Mouse (Mus musculus) cerebellum, postnatal 4 days (tissue): ENCODE data around the gene Ctnnb1.
"Not testable (repeated sequence)": the region's sequence is repeated elsewhere in the genome, so short reads cannot be mapped to it uniquely, and the experiment has no call there.

Source experiments
- DNase-seq, 2 experiments: peaks; one replicate each; pipeline ENCODE4 v3.0.0; 2022; ENCODE audit warnings: low spot score in 2 of 2, mixed read lengths in 1 of 2

The Ctnnb1 gene

DNA sequence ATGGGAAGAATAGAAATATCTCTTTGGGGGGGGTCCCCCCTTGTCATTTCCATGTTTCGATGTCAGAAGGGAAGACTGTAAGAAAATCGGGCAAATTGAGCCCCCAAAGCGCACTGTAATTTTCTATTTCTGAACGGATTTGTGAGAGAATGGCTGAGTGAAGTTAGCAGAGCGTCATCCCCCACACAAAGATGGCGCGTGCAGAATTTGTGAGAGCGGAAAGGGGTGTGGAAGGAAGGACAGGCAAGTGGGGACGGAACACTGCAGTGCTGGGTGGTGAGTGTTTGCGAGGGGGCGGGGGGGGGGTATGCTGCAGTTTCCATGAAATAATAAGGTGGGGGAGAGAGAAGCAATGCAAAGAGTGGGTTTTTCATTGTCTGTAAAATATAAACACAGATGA, at the start of gene Ctnnb1:
Gene Ctnnb1, plus strand, starts transcription at position 136 of the 400 bp plus-strand sequence.
- no peak for DNase-seq

DNA sequence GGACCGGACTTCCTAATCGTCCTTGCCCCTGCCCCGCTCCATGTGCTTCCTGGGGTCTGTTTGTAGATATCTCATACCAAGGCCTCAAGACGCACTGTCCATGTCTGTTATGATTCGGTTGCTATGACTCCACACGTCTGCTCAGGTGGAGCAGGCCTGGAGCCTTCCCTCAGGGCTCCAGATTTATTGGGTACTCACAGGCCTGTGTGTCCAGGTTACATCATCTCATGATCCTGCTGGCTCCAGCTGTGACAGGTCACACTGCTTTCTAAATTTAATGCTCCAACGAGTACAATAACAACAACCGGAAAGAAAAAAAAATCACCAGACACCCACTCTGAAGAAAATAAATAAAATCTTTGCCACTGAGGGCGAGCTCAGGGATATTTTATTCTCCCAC, 48.7 kb upstream of the Ctnnb1 start:
- DNase-seq, result no peak

DNA sequence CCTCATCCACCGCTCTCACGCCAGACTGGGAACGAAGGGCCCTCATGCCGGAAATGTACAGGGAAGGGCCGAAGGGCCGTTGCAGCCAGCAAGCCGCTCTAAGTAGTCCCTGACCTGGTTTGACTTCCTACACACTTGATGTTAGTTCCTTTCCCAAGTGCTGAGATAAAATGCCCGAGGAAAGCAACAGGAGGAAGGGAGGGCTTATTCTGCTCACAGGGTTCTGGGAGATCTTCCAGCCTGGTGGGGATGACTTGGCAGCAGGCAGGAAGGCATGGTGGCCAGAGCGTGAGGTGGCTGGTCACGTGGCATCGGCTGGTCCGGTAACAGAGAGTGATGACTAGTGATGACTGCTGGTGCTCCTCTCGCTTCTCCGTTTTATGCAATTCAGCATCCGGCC, 47.9 kb upstream of the Ctnnb1 start:
- DNase-seq, result no peak

DNA sequence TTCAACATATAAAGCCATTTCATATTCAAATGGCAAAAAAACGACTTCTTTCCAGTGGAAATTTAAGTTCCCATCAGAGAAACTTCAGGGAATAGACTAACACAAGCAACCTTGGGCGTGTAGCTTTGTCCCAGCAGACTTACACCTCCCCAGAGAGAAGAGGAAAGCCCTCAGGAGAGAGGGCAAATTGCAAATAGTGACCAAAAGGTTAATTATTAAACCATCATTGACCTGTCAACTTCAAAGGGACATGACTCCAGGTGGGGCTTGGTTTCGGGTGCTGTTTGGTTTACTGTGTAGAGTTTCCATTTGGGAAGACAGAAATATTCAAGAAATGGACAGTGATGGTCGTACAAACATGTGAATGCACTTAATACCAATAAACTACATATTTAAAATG, 47.2 kb upstream of the Ctnnb1 start:
- no peak for DNase-seq

DNA sequence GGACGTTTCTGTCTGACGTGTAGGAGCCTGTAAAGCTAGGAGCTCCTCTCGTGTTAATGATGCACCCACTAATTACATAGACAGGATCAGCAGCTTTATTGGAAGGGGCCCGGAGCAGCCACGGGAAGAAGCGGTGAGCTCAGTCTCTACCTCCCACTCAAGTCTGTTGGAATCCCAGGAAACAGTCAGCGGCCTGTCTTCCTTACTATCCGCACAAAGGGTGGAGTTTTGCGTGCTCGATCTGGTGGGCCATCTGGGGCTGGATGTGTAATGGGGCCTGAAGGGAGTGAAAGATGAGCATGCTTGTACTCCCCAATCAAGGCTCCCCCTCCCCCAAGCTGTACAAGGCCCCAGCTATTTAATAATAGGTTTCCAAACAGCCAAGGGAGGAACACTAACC, 44.3 kb upstream of the Ctnnb1 start:
- DNase-seq, result no peak

DNA sequence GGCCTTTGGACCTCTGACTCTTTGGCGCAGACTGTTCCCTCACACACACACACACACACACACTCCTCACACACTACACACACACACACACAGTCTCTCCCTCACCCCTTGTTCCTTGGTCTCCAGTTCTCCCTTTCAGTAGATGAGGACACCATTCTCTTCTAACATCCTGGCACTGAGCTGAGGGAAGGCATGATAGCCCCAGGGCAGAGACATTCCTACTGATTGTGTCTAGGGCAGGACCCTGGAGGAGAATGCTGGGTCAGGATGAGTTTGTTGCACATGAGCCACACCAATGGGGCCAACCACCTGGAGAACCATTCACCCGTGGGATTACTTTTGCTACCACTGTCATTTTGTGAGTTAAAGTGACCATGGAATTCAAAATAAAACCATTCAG, 41.4 kb upstream of the Ctnnb1 start:
- DNase-seq, result no peak

DNA sequence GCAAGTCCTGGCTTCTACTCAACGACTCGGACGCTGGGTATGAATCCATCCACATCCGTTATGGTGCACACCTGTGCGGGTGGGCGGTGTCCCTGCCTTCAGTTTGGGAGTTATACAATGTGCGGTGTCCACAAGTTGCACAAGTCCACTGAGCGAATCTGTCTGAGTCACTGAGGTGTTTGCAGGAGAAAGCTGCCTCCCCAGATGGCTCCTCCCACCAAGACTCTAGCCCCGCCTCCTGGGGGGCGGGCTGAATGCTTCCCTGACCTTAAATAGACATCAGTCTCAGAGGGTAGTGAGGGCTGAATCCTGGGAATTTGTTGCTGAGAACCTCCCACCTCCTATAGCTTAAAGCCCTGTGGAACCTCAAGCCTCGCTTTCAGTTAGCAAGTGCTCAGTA, 35.6 kb upstream of the Ctnnb1 start:
- no peak for DNase-seq

DNA sequence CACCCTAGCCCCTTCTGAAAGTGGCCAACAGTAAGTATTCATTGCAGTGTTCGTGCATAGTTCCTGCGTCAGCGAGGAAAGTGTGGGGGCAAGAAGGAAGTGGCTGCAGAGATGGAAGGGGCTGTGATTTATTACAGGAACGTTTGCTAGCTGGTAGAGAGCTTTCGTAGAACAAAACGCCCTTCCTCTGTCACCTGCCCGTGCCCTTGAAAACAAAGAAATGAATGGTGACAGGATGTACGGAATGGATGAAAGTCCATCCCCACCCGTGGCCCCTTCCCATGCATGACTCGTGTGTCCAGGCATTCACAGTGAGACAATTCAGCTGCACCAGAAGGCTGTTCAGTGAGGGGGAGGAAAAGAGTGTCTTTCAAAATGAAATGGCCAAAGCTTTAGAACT, 35.0 kb upstream of the Ctnnb1 start:
- no peak for DNase-seq

DNA sequence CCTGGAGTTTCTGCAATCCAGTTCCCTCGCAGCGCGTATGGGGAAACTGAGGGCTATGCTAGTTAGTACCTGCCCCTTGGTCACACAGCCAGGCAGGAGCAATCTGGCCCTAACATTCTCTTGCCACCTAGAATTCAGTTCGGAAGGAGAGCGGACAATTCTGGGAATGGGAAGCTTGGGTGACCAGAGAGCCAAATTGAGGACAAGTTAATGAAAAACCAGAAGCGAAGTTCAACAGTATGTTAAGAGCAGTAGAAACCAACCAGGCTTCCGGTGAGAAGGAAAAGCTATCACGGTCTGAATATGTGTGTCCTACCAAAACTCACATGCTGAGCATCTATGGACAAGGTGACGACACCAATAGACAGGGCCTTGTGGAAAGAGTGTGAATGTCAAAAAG, 34.6 kb upstream of the Ctnnb1 start:
- no peak for DNase-seq

DNA sequence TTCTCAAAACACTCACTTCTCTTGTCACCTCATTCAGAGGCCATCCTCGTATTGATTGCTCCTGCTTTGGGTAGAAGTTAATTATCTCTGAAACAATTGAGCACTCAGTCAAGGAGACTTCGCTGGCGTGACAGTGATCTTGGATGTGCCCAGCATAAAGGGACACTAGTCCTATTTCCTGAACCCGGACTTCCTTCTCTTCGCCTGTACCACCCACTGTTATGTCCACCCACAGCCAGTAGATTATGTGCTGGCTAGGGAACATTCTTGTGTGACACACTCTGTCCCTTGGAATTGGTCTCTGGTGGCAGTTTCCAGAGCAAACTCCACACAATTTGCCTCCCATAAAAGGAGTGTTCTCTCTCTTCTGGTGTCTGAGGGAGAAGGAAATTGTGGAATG, 32.5 kb upstream of the Ctnnb1 start:
- no peak for DNase-seq

DNA sequence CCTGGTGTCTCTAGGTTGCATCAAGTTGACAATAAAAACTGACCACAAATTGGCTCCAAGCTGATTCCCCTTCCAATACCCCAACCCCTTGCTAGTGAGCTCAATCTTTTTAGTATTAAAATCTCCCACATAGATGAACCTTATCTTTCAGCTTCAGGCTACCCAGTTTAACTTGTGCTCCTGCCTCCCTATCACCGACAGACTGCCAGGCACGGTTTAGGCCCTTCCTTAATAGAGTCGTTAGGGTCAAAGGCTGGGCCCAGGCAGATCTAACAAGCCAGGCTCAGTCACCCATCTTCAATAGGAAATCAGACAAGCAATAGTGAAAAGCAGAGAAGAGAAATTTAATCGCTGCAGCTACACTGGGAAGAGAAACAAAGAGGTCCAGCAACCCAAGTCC, 31.7 kb upstream of the Ctnnb1 start:
- DNase-seq, result no peak

DNA sequence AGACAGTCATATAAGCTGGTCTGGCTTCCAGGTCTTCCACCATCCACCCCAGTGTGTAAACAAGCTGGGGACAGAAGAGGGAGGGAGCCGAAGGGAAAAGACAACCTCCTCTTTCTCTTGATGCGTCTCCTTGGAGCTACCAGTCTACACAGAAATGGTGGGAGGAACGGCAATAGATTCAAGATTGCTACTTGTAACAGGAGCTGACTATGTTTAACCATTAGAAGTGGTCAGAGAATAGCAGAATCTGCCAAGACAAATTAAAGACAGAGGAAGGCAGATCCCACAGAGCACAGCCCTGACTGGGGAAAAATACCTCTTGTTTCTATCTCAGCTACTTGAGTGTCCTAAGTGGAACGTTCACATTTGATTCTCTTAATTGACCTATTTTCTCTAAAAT, 29.2 kb upstream of the Ctnnb1 start:
- DNase-seq, result no peak

DNA sequence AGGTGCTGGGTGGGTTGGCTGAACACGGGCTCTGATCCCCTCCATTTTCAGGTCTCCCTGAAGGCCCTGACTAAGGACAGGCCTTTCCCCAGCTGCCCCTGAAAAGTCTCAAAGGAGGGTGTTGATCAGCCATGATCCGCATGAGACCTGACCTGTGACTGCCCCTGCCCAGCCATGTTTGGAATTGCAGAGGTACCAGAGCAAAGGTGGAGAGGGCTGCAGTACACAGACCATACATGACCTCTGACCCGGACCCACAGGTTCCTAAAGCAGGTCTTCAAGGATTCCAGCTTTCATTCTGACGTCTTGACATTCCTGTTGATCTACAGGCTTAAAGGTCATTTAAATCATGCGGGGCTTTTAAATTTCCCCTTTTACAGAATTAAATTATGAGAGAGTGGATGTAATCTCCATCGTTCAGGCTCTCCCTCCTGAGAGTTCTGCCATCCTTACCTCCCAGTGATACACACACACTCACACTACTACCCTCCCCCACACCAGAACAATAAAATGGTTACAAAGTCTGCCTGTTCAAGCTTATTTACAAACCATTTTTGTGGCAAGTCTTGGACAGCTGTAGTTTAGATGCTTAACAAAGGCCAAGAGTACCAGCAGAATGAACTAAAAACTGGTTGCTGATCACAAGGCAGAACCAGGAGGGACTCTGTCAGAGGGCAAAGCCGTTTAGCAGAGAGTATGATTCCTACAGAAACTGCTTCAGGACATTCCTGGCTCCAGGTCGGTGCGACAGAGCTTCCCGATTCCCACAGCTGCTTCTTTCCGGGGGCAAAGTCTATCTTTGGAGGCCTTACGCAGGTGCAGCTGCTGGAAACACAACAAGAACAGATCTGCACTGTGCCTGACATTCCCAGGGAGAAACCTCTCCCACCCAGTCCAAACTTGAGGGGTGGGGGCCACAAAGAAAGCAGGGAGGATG, 28.4 kb upstream of the Ctnnb1 start:
- no peak for DNase-seq

DNA sequence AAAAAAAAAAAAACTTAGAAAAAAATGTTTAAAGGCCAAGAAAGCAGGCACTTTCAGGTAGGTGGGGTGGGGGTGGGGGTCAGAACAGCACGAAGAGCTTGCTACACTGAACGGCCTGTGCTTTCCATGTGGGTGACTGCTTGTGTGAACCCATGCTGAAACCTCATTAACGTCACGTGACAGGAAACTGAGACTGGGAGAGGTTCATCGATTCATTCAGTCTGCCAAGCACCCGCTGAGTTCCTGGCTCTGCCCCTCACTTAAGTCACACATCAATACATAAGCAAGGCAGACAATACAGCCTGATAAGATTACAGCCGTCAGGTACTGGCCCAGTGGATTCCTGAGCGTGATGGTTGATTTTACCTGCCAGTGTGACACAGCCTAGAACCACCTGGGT, 26.5 kb upstream of the Ctnnb1 start:
- DNase-seq, result no peak

DNA sequence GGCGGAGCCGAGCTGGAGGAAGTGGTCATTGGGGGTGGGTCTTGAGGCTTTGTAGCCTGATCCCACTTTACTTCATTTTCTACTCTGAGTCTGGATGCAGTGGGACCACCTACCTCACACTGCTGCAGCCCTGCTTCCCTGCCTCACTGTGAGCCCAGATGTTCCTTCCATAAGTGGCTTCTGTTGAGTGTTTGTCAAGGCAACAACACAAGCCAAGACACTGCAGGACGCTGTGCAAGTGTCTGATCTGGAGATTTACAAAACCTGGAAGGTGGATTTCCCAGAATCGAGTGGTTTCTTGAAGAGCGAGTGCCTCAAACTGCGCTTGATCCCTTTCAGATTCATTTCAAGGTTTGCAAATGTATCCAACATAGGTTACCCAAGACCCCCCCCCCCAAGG, 20.6 kb upstream of the Ctnnb1 start:
- no peak for DNase-seq

DNA sequence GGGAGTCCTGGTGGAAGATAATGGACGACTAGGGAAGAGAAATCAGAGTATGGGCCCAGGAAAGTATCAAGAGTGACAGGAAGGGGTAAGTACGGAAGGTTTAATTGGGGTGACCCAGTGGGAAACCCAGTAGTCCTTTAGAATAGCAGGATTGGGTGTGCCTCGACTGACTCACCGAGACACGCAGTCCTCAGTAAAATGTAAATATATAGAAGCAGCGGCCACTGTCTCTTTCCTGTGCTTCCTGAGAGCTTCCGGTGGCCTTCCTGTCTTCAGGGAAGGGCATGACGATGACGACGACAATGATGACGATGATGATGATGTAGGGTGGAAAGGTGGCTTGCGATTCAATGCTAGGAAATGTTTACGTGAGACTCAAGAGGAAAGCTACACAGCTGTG, 15.9 kb upstream of the Ctnnb1 start:
- DNase-seq, result no peak

DNA sequence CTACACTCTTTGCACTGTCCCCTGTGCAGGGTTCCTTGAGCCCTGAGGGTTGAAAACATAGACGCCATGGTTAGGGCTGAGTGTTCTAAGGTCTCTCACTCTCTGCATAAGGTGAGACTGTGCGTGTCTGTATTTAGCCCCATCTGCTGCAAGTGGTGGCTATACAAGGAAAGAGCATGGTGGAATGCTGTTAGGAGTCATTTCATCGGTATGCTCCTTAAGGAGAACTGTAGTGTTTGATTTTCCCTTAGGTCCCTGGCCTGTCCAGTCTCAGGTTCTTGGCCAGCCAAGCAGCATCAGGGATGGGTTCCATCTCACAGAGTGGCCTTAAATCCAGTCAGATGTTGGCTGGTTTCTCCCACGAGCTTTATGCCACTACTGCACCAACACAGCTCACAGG, 14.6 kb upstream of the Ctnnb1 start:
- no peak for DNase-seq

DNA sequence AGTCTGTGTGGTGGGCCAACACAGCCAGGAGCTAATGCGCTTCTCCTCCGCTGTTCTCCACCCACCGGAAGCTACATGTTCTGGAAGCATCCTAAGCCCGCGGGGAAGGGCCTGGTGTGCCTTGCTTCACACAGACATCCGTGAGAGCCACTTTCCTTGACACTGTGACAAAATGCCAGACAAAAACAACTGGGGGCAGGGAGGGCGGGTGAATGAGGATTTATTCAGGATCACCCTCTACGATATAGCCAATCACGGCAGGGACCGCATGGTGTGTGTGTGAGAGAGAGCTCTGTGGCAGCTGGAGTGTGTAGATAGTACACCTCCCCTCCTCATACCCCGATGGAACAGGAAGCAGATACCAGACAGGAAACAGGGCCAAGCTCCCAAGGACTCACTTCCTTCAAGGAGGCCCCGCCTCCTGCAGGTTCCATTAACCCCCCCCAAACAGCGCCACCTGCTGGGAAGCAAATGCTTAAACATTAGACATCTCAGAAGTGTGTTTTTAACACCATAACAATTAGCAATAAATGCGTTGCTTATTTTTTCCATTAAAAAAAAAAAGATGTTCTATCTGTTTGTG, 14.0 kb upstream of the Ctnnb1 start:
- DNase-seq, result no peak

DNA sequence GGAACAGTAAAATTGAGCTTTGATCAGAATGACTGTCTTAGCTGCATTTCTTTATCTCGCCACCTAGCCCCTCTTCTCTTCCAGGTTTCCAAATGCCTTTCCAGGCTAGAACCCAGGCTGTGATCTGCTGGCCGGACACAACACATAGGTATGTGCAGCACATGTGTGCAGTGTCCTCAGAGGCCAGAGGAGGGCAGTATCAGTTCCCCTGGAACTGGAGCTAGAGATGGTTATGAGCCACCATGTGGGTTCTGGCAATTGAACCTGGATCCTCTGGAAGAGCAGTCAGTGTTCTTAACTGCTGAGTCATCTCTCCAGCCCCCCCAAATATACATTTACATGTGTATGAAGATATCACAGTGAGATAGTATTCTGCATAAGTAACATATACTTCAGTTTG, 11.4 kb upstream of the Ctnnb1 start:
- not testable (repeated sequence) for DNase-seq

DNA sequence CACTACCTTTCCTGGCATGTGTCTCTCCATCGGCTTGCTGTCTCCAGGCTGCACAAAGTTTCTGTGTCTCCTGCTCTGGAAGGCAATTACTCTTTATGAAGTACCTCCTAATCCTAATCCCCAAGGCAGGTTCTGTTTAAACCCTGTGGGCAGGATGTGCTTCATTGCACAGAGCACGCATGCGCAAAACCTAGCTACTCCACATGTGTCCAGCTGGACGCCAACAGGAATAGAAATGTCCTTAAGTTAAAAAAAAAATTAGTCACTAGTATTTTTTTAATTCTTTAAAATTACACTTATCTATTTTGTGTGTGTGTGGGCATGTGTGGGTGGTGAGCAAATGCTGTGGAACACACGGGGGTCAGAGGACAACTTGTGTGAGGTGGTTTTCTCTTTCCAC, 10.8 kb upstream of the Ctnnb1 start:
- no peak for DNase-seq

DNA sequence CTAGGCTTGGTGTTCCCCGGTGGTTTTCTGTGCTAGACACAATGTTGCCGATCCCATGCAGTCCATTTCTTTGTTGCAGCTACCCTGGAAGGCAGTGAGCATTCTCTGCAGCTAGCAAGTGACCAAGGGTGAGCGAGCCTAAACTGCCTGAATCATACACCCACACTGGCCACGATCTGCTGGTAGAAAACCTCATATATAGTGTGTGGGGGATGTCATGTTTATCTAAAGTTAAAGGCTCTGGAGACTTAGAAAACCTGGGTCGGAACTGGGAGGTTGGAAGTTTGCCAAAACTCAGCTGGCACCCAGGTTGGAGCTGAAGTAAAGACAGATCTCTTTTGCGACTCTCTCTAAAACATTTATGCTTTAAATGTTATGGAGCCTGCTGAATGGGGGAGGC, 10.4 kb upstream of the Ctnnb1 start:
- DNase-seq, result no peak

DNA sequence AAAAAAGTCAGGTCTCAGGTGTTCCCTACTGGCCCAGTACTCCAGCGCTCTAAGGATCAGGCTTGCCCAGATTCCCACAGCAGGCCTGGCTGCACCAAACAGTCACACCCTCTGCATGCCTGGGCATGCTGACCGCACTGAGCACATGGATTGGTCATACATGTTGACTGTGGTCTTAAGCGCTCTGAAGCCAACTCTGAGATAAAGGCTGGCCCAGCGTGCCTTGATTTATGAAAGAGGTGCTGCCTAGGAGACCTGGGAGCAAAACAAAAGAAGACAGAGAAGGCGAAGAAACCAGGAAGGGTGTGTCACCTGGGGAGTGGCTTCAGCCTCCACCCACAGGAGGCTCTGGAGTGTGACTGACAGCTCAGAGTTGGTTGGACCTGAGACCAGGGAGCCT, 9.9 kb upstream of the Ctnnb1 start:
- DNase-seq, result no peak

DNA sequence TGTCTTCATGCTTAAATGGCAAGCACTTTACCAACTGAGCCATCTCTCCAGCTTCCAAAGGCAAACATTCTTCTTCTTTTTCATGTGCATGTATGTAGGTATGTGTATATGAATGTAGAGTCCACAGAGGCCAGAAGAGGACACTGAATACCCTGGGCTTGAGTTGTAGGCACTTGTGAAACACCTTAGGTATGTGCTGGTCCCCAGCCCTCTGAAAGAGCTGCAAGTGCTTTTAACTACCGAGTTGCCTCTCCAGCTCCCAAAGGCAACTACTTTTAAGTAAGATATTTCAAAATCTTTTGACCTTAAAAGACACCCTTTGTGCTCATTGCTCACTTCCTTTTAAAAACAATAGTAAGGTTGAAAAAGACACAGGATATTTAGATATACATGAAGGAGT, 2.9 kb upstream of the Ctnnb1 start:
- no peak for DNase-seq
